Comparison of ENCODE assay signal across 10 mouse cellular contexts in genomic region chr8:47764480-47764879, GRCm38 (mm10). TPM values are rescaled to one million over a fixed set of nuclear protein-coding genes. Genes with fewer than 3 reads are reported as not detected.
DNase-seq lines count a peak whose midpoint lies in the region; ATAC-seq and TF ChIP-seq lines count a peak whose summit lies in the region.
"Had no signal": no experiment of that assay in that cellular context is flagged by ENCODE, and none has a peak within 500 bp of the region (broad histone marks: within the 10 kb centered on the region; RNA-seq: fewer than 3 reads in every experiment).

No protein-coding gene starts in this region.

- no peak for TF ChIP-seq CTCF in liver, postnatal 0 days (IDR thresholded peaks at IDR 0.05; ENCODE audit: low read depth)

- WGBS in heart, embryonic 13.5 days: 63% methylated on average over 15 of the region's 15 CpGs
- 22% methylated on average over 15 of the region's 15 CpGs for WGBS in kidney, embryonic 16.5 days
- WGBS in liver, postnatal 0 days (ENCODE audit: insufficient replicate concordance): 61% methylated on average over 15 of the region's 15 CpGs

- no peaks in the 10 kb centered on the region for H3K9me3 ChIP-seq in heart, embryonic 13.5 days
- no peaks in the 10 kb centered on the region for H3K9me3 ChIP-seq in kidney, embryonic 16.5 days (ENCODE audit: low read length)
- H3K9me3 ChIP-seq in liver, postnatal 0 days (ENCODE audit: low read length): no peaks in the 10 kb centered on the region

- no peaks in the 10 kb centered on the region; the same call in 1 of the 2 replicates for H3K27me3 ChIP-seq in heart, embryonic 13.5 days (replicated peaks)
- no peaks in the 10 kb centered on the region for H3K27me3 ChIP-seq in kidney, embryonic 16.5 days (ENCODE audit: insufficient read depth, low read length)
- H3K27me3 ChIP-seq in liver, postnatal 0 days (ENCODE audit: insufficient read depth, low read length): no peaks in the 10 kb centered on the region

- peak overlapping the region; percentile 34 for H3K4me2 ChIP-seq in heart, embryonic 13.5 days
- H3K4me2 ChIP-seq in kidney, embryonic 16.5 days (replicated peaks; ENCODE audit: low read depth, low read length): peak overlapping the region; percentile 51
- H3K4me2 ChIP-seq in liver, postnatal 0 days (ENCODE audit: low read depth, low read length): no peak overlapping the region

- no peak for ATAC-seq in heart, embryonic 13.5 days (ENCODE audit: extremely low read depth, insufficient number of reproducible peaks, low FRiP score, low TSS enrichment)
- ATAC-seq in kidney, embryonic 16.5 days (ENCODE audit: low FRiP score, low TSS enrichment): peak; percentile 37; the same call in 1 of the 2 replicates
- ATAC-seq in megakaryocyte progenitor cell, adult 5-6 weeks (replicated peaks; ENCODE audit: poor library complexity): no peak
- ATAC-seq in liver, postnatal 0 days: no peak

- no peak overlapping the region for H3K9ac ChIP-seq in heart, embryonic 13.5 days
- peak overlapping the region; percentile 26; the same call in 1 of the 2 replicates for H3K9ac ChIP-seq in kidney, embryonic 16.5 days (replicated peaks; ENCODE audit: low read length)
- no peak overlapping the region for H3K9ac ChIP-seq in liver, postnatal 0 days (replicated peaks)

- H3K4me3 ChIP-seq in heart, embryonic 13.5 days: no peak overlapping the region
- peak overlapping the region; percentile 21 for H3K4me3 ChIP-seq in kidney, embryonic 16.5 days (ENCODE audit: low read length)
- H3K4me3 ChIP-seq in liver, postnatal 0 days (ENCODE audit: low read depth, low read length): no peak overlapping the region

- no peaks in the 10 kb centered on the region for H3K36me3 ChIP-seq in heart, embryonic 13.5 days
- no peaks in the 10 kb centered on the region for H3K36me3 ChIP-seq in kidney, embryonic 16.5 days (ENCODE audit: insufficient read depth, low read length)
- no peaks in the 10 kb centered on the region for H3K36me3 ChIP-seq in liver, postnatal 0 days (replicated peaks; ENCODE audit: insufficient read depth, low read length)

- TF ChIP-seq EP300 in liver, postnatal 0 days (IDR thresholded peaks at IDR 0.05; ENCODE audit: low read depth): no peak

- H3K27ac ChIP-seq in heart, embryonic 13.5 days (replicated peaks): no peak overlapping the region
- H3K27ac ChIP-seq in kidney, embryonic 16.5 days (ENCODE audit: low read length): peak overlapping the region; percentile 68; the same call in 1 of the 2 replicates
- no peak overlapping the region for H3K27ac ChIP-seq in liver, postnatal 0 days (ENCODE audit: low read depth)

- DNase-seq in adrenal gland, adult (ENCODE audit: inconsistent age in 2 of 2, low spot score in 1 of 2): peak; percentile 58 to 78
- DNase-seq in adrenal gland, adult 8-10 months: no peak
- DNase-seq in adrenal gland, adult 2 months: peak; percentile 63
- DNase-seq in ovary, postnatal 36 days (ENCODE audit: low spot score): peak; percentile 55
- DNase-seq in liver, postnatal 0 days: no peak

- H3K4me1 ChIP-seq in heart, embryonic 13.5 days: peaks cover 13% of the 10 kb centered on the region
- peaks cover 31% of the 10 kb centered on the region for H3K4me1 ChIP-seq in kidney, embryonic 16.5 days (ENCODE audit: insufficient read depth, low read length)
- no peaks in the 10 kb centered on the region for H3K4me1 ChIP-seq in liver, postnatal 0 days (ENCODE audit: insufficient read depth)

RNA-seq across cellular contexts. Expression of gene Cdkn2aip, which starts 50.7 kb away (rescaled TPM):
- 10 to 100 TPM; 12.9 to 14.0 (median 13.4) TPM for total RNA-seq in adrenal gland, adult 8-10 months (2022)
- total RNA-seq in adrenal gland, adult 2 months (2021): 10 to 100 TPM; 11.0 to 12.9 TPM
- 26.0 and 38.1 TPM in 2 replicates for polyA plus RNA-seq in adrenal gland, adult 2 months (2012; rRNA removed)
- 15.9 and 16.9 TPM in 2 replicates for polyA plus RNA-seq in heart, embryonic 13.5 days (2015; fragmentation: Nextera tagmentation; extraction: Ambion mirVana)
- 28.0 and 28.8 TPM in 2 replicates for polyA plus RNA-seq in kidney, embryonic 16.5 days (2015; fragmentation: Nextera tagmentation; extraction: Ambion mirVana)
- total RNA-seq in megakaryocyte progenitor cell, adult 5-6 weeks (2015): 15.6 and 17.2 TPM in 2 replicates
- total RNA-seq in megakaryocyte progenitor cell, adult 5-6 weeks (2017): 21.2 and 25.0 TPM in 2 replicates
- polyA plus RNA-seq in liver, postnatal 0 days (2015; fragmentation: Nextera tagmentation; extraction: Ambion mirVana): 12.8 and 13.7 TPM in 2 replicates

RNA-seq across cellular contexts. Expression of gene Cldn24, which starts 57.5 kb away (rescaled TPM):
- not detected for total RNA-seq in adrenal gland, adult 8-10 months (2022)
- total RNA-seq in adrenal gland, adult 2 months (2021): not detected
- not detected in 2 replicates for polyA plus RNA-seq in adrenal gland, adult 2 months (2012; rRNA removed)
- polyA plus RNA-seq in heart, embryonic 13.5 days (2015; fragmentation: Nextera tagmentation; extraction: Ambion mirVana): not detected in 2 replicates
- not detected in 2 replicates for polyA plus RNA-seq in kidney, embryonic 16.5 days (2015; fragmentation: Nextera tagmentation; extraction: Ambion mirVana)
- total RNA-seq in megakaryocyte progenitor cell, adult 5-6 weeks (2015): not detected in 2 replicates
- total RNA-seq in megakaryocyte progenitor cell, adult 5-6 weeks (2017): not detected in 2 replicates
- polyA plus RNA-seq in liver, postnatal 0 days (2015; fragmentation: Nextera tagmentation; extraction: Ambion mirVana): not detected in 2 replicates
- total RNA-seq: layer of hippocampus, adult 8-10 months had no signal
- polyA plus RNA-seq: spleen, adult 2 months had no signal

RNA-seq across cellular contexts. Expression of gene Cldn22, which starts 59.8 kb away (rescaled TPM):
- 1 to 10 TPM; 1.2 to 2.3 (median 1.5) TPM for total RNA-seq in adrenal gland, adult 8-10 months (2022)
- 1 to 10 TPM; 1.8 to 3.6 TPM for total RNA-seq in adrenal gland, adult 2 months (2021)
- 2.9 and 6.2 TPM in 2 replicates for polyA plus RNA-seq in adrenal gland, adult 2 months (2012; rRNA removed)
- polyA plus RNA-seq in heart, embryonic 13.5 days (2015; fragmentation: Nextera tagmentation; extraction: Ambion mirVana): not detected in 2 replicates
- not detected in 2 replicates for polyA plus RNA-seq in kidney, embryonic 16.5 days (2015; fragmentation: Nextera tagmentation; extraction: Ambion mirVana)
- total RNA-seq in megakaryocyte progenitor cell, adult 5-6 weeks (2015): not detected in 2 replicates
- not detected in 2 replicates for total RNA-seq in megakaryocyte progenitor cell, adult 5-6 weeks (2017)
- not detected in 2 replicates for polyA plus RNA-seq in liver, postnatal 0 days (2015; fragmentation: Nextera tagmentation; extraction: Ambion mirVana)

Comparison
In these comparisons a context has a peak if more than half of its experiments do, and no peak if none do; other contexts are left out.
1. DNase-seq: peak in adrenal gland, adult (2 of 2), adrenal gland, adult 2 months (single experiment) and ovary, postnatal 36 days (single experiment); none in adrenal gland, adult 8-10 months (single experiment) and liver, postnatal 0 days (single experiment).